Mouse (Mus musculus) embryo, embryonic 11 days (tissue): ENCODE results near the gene Nxpe2.
"Not testable (repeated sequence)": the region's sequence is repeated elsewhere in the genome, so short reads cannot be mapped to it uniquely, and the experiment has no call there.

Experiments
- DNase-seq: peaks from one replicate; pipeline ENCODE4 v3.0.0-alpha.2; 2015

Nxpe2 gene

DNA sequence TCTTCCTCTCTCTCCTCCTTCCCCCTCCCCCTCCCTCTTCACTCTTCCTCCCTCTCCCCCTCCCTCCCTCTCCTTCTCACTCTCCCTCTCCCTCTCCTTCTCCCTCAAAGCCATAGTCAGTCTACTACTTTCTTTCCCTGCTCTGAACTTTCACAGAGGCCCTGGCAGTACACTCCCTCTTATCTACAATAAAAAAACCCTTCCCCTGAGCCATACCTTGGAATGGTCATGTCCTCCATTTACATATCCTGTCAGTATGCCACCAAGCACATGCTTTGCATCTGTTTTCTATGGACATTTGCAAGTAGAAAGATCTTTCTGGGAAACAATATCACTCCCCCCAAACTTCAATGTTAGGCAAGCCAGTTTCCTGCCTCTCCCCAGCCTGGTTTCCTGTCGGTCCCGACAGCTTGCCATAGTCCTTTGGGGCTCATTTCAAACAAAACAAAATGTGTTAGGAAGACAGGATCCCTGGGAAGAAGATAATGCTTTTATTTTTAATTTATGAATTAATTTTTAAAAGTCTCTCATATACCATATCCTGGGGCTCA lies at the start of gene Nxpe2:
Gene Nxpe2 (minus strand): TSS at position 307 of the 551 bp plus-strand sequence.
- no peak for DNase-seq

DNA sequence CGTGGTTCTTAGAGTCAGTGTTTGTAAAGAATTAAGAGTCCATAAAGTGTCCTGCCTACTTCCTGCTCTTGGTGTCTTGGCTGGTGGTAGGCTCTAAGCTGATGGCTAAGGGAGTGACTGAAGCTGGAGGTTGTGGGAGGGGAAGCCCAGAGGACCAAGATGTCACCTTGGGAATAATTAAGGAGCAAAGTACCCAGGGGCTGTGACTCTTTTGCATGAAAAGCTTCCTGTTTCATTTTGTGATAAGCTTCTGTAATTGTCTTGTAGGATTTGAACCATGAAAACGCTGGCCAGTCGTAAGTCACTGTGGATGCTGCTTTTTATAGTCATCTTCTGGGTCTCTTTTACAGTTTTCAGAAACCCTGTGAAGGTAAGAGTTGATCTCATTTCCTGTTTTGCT lies 36.7 kb upstream of the Nxpe2 start:
- no peak for DNase-seq

DNA sequence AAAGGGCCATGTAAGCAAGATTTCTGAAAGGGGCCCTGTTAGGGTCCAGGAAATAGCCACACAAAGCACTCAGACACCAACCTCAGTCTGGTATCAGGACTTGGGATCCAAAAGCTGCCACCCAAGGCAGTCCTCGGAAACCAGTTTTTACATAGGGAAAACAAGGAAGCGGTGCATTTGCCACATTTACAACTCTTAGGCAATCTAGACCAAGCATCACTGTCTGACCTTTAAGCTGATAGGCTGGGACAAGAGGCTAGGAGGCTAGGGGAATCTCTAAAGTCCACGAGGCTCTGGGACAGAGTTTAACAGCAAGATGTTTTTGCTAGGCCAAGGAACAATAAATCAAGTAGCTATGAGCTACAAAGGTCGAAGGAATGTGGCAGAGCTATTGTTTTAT lies 35.2 kb upstream of the Nxpe2 start:
- no peak for DNase-seq

DNA sequence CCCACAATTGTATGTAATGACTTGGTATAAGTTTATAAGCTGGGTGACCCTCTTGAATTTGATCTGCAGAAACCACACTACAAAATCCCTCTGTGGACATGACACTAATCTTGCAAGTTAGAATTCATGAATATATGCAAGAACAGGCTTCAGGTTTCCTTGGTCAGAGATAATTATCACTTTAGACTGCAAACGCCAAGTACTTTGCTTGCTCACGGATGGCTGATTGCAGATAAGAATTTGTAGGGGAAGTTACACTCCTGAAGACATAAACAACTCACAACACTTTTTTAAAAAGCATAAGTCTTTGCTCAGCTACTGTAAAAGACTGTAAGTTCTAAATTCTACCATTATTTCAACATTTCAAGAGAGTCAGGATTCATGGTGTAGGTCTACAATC lies 21.1 kb upstream of the Nxpe2 start:
- no peak for DNase-seq

DNA sequence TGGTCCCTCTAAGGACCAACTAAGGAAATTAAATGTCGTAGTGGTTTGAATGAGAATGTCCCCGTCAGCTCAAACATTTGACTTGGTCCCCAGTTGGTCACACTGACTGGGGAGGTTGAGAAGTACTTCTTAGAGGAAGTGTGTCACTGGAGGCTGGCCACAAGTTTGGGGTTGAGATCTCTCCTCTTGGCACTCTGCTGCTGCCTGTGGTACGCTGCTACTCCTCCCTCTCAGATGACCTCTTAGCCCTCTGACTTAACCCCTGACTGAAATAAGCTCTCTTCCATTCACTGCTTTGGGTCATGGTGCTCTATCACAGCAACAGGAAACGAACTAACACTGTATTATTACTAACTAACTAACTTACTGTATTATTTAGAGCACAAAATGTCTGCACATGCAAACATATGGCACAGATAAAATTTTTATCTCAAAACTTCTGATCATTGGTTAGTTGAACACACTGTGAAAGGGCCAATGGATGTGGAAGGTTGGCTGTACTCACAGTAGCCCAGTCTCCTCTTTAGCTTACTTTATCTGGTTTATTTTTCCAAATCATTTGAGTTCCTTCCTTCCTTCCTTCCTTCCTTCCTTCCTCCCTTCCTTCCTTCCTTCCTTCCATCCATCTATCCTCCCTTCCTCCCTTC lies 20.1 kb upstream of the Nxpe2 start:
- no peak for DNase-seq

DNA sequence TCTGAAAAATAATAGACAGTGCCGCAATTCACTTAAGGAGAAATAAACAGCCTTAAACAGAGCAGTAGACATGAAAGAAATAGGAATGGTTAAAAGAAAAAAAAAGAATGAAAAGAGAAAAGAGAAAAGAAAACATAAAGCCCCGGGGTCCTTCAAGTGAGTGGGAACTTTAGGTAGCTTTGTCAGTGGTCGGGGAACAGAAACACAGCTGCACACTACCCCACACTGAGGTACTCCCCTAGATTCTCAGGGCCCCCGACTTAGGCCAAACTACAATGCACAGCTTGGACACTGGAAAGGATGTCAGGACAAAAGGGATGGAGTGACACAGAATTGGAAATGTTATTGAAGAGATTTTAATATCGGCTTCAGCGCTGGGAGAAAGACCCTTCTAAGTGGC lies 9.5 kb upstream of the Nxpe2 start:
- no peak for DNase-seq

DNA sequence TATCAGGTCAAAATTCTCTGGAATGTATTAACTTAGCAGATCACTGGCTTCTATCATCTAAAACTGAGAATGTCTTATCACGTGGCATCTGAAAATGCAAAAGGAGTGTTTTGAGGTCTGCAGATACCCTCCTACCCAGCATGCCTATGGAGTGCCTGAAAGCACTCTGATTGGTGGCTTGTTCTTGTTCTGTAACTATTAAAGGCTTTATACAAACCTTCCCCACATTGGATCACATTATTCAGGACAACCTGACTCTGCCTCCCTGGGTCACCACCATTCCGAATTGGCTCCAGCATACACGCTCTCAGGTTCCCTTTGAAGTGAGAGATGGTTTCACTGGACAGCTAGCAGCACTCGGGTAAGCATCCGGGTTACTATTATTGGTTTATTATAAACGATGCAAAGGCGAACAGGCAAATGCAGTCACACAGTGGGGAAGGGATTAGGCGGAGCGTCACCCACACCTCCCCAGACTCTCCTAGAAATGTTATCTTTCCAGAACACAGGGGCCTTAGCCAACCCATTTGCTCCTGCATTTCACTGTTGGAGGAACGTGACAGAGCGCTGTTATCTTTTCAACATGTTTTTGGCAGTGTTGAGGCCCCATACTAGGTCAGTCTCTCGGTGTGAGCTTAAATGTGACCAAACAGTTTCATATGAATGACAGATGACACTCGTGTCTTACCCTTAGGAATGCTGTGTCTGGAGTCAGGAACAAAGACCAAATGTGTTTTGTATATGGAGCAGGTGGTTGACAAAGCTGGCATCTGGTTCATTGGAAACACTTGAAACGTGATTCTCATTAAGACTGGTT lies 8.8 kb upstream of the Nxpe2 start:
- DNase-seq: no peak

DNA sequence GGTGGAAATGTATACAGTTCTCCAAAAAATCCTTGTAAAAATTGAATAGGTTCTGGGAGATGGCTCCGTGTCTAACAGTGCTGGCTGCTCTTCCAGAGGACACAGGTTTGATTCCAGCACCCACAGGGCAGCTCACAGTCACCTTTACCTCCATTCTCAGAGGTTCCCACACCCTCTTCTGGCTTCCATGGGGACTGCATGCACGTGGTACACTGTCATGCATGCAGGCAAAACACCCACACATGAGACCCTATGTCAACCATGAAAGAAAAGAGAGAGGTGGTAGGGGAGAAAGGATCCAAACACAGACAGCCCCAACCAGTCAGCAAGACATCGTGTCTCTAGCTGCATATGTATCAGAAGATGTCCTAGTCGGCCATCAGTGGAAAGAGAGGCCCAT lies 7.6 kb upstream of the Nxpe2 start:
- no peak for DNase-seq

DNA sequence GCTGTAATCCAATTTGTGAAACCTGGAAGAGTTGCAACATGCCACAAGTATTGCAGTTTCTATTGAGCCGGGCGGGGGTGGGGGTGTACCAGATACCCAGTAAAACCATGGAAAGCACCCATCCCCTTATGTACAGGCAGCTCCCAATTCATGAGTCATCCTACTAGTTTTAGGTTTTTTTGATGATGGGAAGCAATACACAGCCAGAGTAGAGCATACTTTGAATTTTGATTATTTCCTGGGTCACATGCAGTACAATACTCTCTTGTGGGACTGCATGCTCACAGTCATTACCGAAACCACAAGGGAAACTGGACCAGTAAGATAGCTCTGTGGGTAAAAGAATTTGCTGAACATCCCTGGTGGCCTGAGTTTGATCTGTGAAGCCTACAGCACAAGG lies 3.8 kb upstream of the Nxpe2 start:
- DNase-seq: no peak

DNA sequence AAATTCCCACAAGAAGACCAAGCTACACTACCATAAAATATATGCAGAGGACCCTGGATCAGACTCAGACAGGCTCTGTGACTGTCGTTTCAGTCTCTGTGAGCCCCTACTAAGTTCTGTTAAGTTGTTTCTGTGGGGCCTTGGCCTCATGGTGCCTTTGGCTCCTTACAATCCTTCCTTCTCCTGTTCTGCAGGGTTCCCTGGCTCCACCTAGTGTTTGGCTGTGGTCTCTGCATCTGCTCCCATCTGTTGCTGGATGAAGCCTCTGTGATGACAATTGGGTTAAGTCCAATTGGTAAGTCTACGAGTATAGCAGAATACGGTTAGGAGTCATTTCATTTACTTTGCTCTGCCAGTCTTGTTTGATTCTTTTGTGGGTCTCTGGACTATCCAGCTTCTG lies 1.5 kb upstream of the Nxpe2 start:
- peak; percentile 73 for DNase-seq

DNA sequence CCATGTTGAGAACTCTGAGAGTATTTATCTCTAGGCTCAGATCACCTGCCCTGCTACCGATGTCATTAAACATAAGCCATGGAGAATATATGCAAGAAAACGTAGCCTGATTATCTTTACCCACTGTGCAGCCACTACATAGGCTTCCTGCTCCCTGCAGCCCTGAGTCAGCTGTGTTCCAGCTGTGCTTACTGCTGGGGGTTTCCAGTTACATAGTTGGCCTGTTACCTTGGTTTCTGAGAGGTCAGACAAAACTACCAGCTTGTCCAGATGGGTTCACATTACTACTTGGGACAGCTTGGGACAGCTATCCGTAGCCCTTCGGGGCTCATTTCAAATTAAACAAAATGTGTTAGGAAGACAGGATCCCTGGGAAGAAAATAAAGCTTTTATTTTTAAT lies 868 bp upstream of the Nxpe2 start:
- peak; percentile 63 for DNase-seq

DNA sequence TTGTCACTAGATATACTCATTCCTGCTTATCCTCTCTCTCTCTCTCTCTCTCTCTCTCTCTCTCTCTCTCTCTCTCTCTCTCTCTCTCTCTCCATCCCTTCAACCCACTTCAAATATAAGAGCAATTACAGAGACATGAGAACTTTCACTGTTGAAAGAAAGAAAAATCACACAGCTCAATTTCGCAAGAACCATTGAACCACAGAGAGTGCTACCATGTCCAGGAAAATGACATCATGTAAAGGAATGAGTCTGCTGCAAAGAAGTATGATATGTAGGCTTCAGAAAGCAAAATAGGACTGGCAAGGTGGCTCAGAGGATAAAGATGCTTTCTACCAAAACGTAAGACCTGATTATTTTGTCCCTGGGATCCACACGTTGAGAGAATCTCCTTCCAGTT lies 7.4 kb downstream of the Nxpe2 start:
- no peak for DNase-seq

DNA sequence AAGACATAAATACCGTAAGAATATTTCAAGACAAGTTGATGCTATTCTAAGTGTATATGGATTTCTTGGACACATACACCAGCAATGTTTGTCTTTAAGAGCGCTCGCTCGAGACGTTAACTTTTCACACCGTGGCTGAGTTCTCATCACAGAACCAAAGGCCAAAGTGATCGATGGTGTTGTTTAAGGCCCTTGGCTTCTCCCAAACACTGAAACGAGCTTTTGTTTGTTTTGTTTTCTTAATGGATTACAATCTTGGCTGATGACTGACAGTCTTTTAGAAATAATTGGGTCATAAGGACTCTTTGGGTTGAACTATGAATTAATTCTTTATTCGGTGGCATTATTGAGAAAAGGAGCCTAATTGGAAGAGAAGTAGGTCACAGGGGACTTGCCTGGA lies 7.8 kb downstream of the Nxpe2 start:
- DNase-seq: no peak

DNA sequence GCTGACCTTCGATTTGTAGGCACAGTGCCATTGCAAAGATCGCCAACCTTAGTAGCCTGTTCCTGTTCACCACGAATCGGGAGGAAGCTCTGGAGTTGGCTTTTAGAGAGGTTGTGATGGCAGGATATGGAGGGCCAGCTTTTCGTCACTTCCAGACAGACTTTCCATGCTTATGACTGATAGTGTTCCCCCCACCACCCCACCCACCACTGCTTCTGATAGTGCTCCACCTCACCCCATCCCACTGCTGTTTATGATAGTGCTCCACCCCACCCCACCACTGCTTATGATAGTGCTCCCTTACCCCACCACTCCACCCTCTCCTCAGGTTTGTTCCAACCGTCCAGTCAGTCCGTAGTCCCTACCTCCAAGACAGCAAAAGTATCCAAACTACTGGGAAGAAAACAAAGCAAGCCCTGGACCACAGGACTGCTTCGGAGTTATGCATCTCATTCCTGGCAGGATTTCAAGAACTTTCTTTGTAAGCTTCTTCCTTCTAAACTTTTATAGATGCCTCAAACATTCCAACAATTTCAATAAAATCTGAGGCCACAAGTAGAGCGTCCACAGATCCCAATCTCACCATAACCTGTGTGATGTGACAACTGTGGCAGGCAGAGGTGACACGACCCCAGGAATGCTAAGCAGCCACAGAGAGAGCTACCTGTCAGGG lies 12.4 kb downstream of the Nxpe2 start:
- no peak for DNase-seq

DNA sequence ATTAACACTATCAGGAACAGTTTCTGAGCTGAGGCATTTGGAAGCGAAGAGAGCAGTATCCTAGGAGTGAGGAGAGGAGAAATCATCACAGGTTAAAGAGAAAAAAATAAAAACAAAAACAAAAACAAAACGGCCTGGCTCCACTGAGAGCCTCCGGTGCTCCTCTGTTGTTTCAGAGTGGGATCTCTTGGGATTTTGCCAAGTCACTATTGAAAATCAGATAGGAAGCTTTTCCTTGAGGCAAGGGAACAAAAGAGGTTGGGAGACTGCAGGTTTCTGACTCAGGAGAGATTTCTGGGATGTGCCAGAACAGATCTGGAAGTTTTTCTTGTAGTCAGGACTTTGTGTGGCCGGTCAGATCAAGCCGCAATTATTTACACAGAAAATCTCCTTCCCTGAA lies 13.7 kb downstream of the Nxpe2 start:
- DNase-seq: no peak

DNA sequence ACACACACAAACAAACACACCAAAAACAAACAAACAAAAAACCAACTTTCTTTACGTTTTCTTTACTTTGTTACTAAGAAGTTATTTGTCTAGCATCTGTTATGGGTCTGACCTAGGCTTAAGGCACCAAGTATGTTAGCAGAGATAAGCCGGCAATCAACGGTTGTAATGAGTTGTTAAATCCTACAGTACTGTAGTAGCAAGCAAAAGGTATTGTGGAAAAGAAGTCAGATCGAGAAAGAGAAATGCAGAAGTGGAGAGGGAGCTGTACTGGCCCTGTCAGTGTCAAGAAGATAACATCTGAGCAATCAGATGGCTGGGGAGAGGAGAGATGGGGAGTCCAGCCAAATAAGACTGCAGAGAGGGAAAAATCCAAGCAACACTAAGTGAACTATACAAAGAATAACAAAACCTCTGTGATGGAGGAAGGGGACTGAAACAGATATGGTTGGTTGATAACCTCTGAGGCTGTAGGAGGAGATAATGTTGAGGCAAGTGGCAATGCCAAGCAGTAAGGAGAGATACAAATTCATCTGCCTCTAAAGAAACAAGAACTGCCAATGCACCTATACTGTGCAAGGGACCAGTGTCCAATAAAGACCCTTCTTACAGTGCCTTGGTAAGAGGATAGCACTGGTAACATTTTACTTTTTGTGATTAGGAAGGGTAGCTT lies 14.3 kb downstream of the Nxpe2 start:
- DNase-seq: no peak

DNA sequence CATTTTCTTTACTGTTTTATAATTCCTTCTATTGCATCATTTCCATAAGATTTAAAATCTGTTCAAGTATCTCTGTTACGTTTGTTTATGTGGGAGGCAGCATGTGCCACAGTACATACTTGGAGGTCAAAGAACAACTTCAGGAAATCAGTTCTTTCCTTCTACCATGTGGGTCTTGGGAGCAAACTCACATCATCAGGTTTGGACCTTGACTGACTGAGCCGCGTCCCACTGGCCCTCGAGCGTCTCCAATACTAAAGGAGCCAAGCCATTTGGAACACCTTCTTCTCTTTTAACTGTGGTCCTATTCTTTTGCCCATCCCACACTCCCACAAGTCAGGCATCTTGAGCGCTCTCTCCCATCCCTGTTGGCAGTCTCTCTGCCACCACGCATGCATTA lies 23.7 kb downstream of the Nxpe2 start:
- no peak for DNase-seq

DNA sequence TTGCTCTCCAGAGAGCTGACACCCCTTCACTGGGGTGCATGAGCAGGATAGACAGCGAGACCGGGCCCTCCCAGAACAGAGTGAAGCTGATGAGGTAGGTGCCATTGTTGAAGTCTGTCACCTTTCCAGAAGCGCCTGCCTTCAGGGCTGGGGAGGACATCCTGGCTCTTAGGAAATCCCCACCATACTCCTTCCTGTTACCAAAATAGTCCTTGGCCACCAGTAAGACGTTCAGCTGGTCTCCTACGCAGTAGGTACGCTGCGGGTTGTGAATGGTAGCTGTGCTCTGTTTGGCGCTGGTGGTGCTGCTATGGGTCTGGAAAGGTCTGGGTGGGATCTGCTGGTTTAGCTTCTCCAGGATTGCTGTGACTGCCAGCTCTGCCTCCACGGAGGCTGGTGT lies 26.9 kb downstream of the Nxpe2 start:
- no peak for DNase-seq

DNA sequence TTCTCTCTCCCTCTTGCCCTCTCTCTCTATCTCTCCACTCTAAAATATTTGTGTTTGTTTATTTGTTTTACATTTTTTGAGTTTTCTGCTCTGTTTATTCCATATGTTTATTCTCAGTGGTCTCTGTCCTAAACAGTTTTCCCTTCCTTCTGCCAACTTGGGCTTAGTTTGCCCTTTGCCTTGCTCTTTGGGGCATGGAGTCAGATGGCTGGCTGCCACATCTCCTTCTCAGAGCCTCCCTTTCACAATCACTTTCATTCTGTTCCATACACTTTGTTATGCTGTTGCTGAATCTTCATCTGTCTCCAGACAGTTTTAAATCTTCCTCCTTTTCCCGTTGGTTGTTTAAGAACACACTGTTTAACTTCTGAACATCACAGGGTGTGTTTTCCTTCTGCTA lies 37.4 kb downstream of the Nxpe2 start:
- DNase-seq: no peak

DNA sequence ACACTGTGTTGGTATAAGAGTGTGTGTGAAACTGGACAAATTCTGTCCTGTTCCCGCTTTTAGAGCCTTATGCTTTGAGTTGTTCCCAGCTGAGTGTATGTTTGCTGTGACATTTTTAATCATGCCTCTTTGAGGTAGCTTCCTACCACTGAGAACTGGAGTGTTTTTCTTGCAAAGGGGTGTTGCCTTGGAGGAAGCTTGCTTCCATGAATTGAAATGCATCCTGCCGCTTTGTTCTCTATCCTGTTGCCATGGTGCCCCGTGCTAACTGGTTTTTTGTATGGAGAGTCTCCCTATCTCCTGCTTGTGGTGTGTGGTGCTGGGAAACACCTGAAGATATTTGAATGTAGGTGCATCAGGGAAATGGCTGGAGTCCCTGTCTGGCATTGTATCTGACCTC lies 39.1 kb downstream of the Nxpe2 start:
- peak; percentile 42 for DNase-seq

DNA sequence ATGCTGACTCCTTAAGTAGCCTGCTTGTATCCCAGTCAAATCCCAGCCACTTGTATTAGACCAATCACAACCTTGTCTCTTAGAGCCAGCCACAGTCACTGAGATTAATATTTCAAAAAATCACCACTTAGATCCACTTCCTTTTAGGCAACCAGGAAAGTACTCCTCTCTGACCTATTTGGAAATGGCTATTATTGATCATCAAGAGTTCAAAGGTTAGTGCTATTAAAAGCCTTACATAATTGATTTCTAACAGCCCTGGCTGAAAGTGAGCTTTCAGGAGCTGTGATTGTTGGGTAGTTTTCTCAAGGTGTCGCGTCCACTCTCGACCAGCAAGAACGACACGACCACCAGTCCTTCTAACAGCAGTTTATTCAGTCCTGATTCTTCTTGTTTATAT lies 42.0 kb downstream of the Nxpe2 start:
- no peak for DNase-seq

DNA sequence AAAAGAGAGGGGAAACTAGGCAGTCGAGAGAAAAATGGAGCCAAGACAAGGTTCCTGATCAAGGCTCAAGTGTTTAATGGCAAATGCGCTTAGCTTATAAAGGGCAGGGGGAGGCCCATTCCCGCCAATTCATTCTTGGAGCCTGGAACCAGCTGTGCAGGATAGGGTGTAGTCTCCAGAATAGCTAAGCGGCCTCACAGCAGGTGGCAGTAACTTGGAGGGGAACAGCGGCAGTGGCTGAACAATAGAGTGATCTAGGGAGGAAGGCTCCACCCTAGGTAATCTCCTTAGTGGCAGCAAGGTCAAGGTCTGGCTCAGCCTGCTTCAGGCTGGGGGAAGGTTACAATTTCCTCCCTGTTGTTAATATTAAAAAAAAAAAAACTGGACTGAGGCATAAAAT lies 49.7 kb downstream of the Nxpe2 start:
- not testable (repeated sequence) for DNase-seq

DNA sequence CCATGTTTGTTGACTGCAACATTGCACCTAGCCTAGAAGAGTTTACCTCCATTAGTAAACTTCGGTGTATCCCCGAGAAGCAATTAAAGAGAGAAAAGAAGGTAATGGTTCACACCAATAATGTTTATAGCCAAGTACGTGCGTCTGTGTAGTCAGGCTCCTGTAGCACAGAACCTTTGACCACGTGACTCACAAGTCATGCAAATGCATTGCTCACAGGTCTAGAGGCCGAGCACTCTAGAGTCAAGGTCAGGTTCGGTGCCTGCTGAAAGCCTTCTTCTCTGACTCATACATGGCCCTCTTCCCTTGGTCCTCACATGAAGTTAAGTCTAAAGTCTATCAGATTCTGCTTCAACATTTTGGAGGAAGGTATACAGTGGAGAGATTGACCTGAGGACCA lies 54.3 kb downstream of the Nxpe2 start:
- DNase-seq: no peak
